Mouse (Mus musculus): ENCODE data around the gene Zan.
A peak's percentile ranks its signal among the peaks of the same experiment; 100 is the strongest.

DNA sequence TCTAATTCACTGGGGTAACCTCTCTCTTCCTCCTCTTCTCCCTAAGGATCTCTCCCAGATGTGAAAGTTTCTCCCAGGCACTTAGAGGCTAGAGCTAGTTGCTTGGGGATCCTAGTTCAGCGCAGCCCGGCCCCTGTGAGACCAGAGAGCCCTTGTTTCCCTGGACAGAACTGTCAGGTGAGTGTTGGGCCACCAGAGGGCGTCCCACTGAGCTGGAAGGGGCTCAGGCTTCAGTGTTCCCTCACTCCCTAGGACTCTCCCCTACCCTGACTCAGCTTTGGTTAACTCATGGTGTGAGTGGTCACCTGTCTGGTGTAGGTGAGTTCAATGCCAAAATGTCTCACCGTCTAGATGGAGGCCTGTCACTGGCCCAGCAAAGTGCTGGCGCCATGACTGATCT, 41.6 kb upstream of the Zan start, which contains the start of gene Gigyf1:
- TF ChIP-seq CTCF (IDR thresholded peaks at IDR 0.05; ENCODE audit: insufficient read depth, low read depth, low read length) (peak; percentile 26; the same call in 1 of the 2 replicates), POLR2A (IDR thresholded peaks at IDR 0.05; ENCODE audit: insufficient read depth, low read depth, low read length) (no peak)
